Mouse (Mus musculus): ENCODE results near the gene Gm10837.

Gene Gm10837

DNA sequence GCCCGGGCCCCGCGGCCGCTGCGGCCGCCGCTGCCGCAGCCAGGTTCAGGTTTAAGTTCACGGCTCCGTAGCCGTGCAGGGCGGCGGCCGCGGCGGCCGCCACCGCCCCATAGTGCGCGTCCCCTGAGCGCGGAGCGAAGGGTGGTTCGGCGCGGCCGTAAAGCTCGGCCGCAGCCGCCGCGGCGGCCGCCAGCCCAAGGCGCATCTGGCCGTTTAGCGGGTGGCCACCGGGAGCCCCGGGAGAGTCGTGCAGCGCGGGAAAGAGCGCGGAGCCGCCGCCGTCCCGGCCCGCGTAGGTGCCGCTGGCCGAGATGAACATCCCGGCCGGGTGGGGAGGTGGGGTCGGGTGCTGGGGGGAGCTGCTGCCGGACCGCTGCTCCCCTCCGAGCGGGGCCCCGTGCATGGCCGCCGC lies 26.0 kb upstream of the Gm10837 start:
- DNase-seq (ENCODE audit: extremely low read depth, low read depth, low spot score): no peak

- DNase-seq (ENCODE audit: extremely low read depth, low read depth, low spot score): no peak
Measured at GRCm38 (mm10) chr14:122464763-122465741, 25.3 kb upstream of the Gm10837 start, which contains the start of gene Zic5. Zic5 (minus strand) TSS chr14:122465677.

DNA sequence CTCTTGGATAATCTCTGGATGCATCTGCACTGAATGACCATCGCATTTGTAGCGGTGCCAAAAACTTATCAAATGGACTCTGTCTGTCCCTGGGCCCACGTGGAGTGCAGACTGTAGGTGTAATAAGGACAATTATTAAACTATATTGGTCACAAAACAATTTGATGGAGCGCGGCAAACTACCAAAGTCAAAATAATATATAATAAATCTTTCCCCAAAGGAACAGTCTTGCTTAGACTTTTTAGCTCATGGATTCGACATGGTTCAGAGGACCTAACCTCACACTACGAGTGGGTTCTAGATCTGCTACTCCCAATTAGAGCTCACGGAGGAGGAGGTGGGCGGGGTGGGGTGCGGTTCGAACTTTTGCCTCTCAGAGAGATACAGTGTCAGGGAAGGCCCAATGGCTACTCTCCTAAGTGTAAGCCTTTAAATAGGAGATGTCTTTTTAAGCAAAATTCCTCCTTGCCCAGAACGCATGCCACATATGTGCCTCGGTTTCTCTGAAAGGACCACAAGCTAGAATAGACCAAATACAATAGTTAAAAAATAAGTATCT lies 24.4 kb upstream of the Gm10837 start:
- no peak for DNase-seq (ENCODE audit: extremely low read depth, low read depth, low spot score)

GRCm38 (mm10) chr14:122466756-122467362 lies 23.5 kb upstream of the Gm10837 start:
- DNase-seq (ENCODE audit: extremely low read depth, low read depth, low spot score): no peak

DNA sequence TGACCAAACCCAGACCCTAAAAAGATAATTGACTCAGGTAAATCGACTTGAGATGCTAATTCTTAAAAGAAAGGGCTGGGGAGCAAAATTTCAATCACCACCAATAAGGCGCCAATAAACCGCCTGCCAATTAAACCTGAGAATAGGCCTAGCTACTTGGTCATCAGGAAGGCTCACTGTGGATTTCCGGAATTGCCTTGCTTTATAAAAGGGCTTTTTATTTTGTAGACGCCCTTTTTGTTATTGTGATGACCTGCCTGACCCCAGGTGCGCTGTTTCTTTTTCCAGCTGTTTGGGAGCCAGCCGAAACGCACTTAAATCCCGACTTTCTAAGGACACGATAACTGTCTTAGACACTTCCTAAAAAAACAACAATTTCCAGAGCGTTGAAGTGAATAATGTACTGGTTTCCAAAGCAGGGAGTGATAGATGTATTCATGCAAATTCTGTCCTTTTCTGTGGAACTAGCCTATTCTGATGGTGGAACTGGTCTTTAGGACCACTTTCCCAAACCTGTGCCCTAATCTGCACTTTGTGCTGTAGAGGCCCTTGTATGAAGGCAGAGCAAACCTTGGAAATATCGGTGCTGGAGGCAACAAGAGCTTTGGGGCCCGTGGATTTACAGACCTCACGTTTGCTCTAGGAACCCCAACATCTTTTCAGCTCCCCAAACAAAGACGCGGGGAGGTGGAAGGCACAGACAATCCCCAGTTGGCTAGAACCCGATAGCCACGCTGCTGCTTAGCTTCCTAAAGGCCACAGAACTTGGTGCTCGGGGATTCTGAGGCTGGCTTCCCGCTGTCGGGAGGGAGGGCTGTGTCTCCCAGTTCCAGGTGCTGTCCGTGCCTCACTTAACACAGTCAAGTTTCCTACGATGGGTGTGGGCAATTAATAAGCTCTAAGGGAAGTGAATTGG lies 22.2 kb upstream of the Gm10837 start:
- no peak for DNase-seq (ENCODE audit: extremely low read depth, low read depth, low spot score)

DNA sequence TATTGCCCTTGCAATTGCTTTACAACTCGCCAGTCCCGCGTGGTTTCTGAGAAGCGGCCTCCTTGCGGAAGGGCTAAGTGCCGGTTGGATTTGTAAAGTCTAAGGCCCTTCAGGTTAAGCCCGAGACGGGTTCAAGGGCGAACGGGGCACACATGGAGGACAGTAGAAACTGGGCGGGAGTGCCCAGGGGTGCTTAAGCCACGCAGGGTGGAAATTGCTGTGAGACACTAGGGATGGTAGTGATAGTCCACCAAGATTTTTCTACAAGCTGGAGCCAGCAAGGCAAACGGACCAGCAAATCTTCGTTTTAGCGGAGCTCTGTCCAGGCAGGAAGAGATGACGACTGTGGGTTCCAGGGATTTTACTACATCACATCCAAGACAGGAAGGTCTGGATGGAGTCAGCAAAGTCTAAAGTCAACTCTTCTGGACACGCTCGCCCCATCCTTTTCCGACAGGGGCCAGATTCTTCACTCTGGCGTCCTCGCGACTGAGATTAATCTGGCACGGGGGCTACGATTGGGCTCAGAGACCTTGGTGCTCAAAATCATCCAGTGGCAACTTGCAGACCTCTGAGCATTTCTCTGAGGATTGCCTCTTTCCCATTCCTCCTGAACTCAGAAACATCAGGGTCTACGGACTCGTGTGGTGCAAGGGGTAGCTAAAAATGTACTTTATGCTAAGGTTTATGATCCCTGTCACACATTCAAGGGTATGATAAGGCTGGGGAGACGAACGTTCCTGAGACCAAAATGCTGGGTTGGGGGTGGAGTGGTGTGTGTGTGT lies 21.2 kb upstream of the Gm10837 start:
- no peak for DNase-seq (ENCODE audit: extremely low read depth, low read depth, low spot score)

DNA sequence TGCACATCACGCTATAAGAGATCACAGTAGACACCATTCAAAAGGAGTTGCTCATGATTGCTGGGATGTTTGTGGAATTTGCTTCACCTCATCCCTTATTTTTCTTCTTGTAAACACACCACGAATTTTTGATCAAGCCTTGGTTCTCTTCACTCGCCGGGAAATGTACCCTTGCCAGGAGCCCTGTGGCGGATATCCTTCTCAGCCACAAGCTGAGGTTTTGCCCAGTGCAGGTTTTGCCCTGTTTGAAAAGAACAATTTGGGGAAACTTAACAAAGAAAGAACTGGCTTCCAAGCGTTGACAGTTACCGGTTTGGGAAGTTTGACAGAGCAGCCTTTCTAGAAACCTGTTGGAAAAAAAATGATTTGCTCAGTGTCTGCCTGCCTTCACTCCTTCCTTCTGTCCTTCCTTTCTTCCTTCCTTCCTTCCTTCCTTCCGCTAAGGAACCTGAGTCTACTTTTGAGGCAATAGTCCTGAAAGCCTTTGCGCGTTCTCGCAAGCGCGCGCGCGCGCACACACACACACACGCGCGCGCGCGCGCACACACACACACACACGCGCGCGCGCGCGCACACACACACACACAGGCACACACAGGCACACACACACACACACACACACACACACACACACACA lies 18.8 kb upstream of the Gm10837 start:
- no peak for DNase-seq (ENCODE audit: extremely low read depth, low read depth, low spot score)

GRCm38 (mm10) chr14:122472161-122472560 lies 18.2 kb upstream of the Gm10837 start:
- DNase-seq (ENCODE audit: extremely low read depth, low read depth, low spot score): no peak

DNA sequence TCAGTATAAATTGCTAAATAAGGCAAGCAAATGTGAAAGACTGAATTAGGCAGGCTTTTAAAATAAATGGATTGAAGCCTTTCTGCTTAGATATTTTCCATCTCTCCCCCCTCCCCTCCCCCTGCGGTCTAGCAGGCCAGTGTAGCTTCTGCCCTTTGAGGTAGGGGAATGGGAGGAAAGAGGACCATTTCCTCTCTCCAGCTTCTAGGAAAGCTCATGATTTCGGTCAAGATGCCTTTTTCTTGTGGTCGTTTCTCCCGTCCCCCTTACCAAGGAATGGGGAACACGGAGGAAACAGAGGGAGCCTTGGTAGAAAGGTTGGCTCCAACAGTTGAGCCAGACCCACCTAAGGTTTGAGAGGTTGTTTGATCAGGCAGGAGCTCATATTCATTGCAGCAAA lies 17.7 kb upstream of the Gm10837 start:
- no peak for DNase-seq (ENCODE audit: extremely low read depth, low read depth, low spot score)

GRCm38 (mm10) chr14:122473211-122473751 lies 17.1 kb upstream of the Gm10837 start:
- DNase-seq (ENCODE audit: extremely low read depth, low read depth, low spot score): no peak

GRCm38 (mm10) chr14:122474041-122474890 lies 16.1 kb upstream of the Gm10837 start:
- DNase-seq (ENCODE audit: extremely low read depth, low read depth, low spot score): no peak

- no peak for DNase-seq (ENCODE audit: extremely low read depth, low read depth, low spot score)
Measured at GRCm38 (mm10) chr14:122474891-122475556, 15.4 kb upstream of the Gm10837 start, which contains the start of gene Zic2. Zic2 (plus strand) TSS chr14:122475435.

- DNase-seq (ENCODE audit: extremely low read depth, low read depth, low spot score): no peak
Measured at GRCm38 (mm10) chr14:122475557-122476040, 14.8 kb upstream of the Gm10837 start.

- DNase-seq (ENCODE audit: extremely low read depth, low read depth, low spot score): no peak
Measured at GRCm38 (mm10) chr14:122476041-122476821, 14.2 kb upstream of the Gm10837 start.

DNA sequence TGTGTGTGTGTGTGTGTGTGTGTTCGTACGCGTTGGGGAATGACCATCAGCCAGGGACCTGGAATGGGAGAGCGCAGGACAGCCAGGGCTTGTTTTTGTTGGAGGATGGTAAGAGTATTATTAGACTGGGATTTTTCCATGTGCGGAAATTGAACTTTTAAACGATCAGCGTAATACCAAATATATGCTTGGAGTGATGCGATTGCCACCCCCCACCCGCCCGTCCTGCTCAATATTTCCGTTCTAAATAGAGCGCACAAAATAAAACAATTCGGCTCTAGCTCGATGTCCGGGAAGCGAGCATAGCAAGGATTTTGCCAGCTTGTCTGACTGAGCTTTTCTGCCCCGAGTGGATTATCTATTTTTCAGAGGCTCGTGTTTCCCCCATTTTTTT lies 13.6 kb upstream of the Gm10837 start:
- DNase-seq (ENCODE audit: extremely low read depth, low read depth, low spot score): no peak

DNA sequence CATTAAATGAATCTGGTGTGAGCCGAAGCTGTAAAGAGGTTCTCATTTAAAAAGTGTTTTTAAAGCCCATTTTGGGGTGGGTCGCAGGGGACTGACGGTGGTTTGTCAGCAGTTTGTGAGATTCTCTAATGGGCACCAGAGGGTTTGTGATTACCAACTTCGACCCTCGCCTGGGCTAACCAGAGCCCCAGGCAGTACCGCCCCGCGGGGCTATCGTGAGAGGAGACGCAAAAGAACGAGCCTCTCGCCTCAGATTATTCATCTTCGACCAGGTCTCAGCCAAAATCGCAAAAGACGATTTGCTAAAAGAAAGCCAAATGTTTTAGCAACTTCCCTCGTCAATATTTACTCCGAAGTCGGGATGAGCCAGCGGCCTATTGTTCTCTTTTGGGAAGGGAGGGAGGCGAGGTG lies 13.1 kb upstream of the Gm10837 start:
- DNase-seq (ENCODE audit: extremely low read depth, low read depth, low spot score): no peak

All from fat pad, adult 2 months (tissue).